Mouse (Mus musculus) CD8-positive naive resting alpha-beta T cell, adult 2 months (primary cell): ENCODE measurements around the gene B4galt5.

Experiments
- DNase-seq, 2 experiments: peaks; one replicate each; pipeline ENCODE4 v3.0.0; 2022; ENCODE audit warnings: low read depth in 2 of 2, low spot score in 2 of 2

Gene B4galt5

GRCm38 (mm10) chr2:167363272-167364045, 14.5 kb upstream of the B4galt5 start:
- no peak for DNase-seq

- DNase-seq: no peak
These were observed 9.5 kb upstream of the B4galt5 start for GRCm38 (mm10) chr2:167358499-167358898.

- no peak for DNase-seq
These were observed 7.9 kb upstream of the B4galt5 start for GRCm38 (mm10) chr2:167356885-167357284.

DNA sequence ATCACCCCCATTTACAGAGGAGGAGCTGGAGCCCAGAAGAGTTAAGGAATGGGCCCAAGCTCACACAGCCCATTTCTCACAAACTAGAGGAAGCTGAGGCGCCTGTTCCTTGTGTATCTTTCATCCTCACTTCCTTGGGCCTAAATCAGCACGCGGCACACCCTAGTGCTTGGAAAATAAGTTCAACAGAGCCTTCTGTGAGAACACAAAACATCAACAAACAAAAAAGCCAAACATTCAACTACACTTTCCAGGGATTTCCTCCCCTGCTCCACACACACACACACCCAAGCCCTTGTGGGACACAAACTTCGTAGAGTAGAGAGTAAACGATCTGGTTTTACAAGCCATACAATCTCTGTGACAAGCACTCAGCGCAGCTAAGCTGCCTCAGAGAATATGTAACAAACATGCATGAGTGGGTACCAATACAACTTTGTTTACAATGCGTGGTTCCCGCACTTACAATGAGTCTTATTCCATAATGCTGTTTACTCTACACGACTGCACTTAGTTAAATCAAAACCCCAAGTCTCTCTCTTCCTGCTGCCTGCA, 5.7 kb upstream of the B4galt5 start:
- no peak for DNase-seq

DNA sequence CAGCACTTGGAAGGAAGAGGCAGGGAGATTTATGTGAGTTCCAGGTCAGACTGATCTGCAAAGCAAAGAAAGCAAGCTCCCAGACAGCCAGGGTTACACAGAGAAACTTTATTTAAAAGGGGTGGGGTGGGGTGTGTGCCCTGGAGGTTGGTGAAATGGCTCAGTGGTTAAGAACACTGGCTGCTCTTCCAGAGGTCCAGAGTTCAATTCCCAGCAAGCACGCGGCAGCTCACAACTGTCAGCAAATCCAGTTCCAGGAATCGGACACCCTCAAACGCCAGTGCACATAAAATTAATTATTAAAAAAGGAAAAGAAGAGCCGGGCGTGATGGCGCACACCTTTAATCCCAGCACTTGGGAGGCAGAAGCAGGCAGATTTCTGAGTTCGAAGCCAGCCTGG, 5.1 kb upstream of the B4galt5 start:
- DNase-seq: no peak

DNA sequence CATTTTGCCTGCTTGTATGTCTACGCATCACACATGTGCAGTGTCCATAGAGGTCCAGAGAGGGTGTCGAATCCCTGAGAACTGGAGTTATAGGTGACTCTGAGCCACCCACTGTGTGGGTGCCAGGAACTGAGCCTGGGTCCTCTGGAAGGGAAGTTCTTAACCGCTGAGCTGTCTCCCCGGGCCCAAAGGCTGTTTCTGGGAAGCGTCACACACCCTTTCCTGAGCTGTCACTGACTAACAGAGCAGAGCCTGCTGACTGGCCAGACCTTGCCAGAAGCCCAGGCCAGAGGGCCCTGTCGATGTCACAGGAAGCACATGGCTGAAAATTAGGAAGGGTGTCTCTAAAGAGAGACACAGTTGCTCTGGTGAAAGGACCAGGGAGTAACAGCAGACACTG, 3.5 kb upstream of the B4galt5 start:
- DNase-seq: no peak

GRCm38 (mm10) chr2:167351371-167351951, 2.5 kb upstream of the B4galt5 start:
- DNase-seq: no peak

- no peak for DNase-seq
These were observed 1.2 kb upstream of the B4galt5 start for GRCm38 (mm10) chr2:167350126-167350650.

GRCm38 (mm10) chr2:167349283-167349936, 427 bp upstream of the B4galt5 start:
- DNase-seq: peak; percentile 92 to 95

GRCm38 (mm10) chr2:167347991-167348375, 1.0 kb downstream of the B4galt5 start:
- DNase-seq: no peak

DNA sequence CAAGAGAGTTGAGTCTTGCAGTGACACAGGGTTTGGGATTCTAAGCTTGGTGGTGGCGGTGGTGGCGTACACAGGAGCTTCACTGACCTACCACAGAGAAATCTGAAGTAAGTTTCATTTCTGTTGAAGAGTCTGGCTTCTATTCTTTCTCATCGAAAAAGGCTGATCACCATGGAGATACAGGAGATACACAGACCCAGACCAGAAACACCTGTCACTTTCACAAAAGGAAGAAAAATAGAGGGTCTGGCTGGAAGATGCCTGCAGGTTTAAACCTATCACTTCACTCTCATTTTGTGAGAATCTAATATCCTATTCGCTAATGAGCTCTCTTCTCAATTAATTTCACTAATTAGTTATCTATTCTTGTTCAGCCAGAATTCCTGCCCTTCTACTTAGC, 1.6 kb downstream of the B4galt5 start:
- no peak for DNase-seq

GRCm38 (mm10) chr2:167345508-167346164, 3.3 kb downstream of the B4galt5 start:
- DNase-seq: no peak

DNA sequence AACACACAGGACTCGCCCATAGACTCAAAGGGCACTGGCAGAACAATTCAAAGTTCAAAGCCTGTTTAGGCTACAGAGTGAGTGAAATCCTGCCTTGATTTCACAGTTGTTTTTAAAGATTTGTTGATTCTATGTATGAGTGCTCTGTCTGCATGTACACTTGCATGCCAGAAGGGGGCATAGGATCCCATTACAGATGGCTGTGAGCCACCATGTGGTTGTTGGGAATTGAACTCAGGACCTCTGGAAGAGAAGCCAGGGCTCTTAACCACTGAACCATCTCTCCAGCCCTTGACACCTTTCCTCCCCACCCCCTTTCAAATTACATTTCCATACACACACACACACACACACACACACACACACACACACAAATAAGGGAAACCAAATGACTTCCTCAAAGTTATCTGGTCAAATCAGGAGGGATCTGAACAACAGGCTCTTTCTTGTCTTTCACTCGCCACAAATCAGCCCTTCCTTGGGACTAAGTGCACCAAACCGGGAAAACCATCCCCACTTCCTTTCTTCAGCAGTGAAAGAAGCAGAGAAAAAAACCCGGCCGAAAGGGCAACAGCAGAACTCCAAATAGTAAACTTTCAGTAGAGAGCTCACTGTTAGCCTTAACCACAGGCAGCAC, 4.0 kb downstream of the B4galt5 start:
- no peak for DNase-seq

DNA sequence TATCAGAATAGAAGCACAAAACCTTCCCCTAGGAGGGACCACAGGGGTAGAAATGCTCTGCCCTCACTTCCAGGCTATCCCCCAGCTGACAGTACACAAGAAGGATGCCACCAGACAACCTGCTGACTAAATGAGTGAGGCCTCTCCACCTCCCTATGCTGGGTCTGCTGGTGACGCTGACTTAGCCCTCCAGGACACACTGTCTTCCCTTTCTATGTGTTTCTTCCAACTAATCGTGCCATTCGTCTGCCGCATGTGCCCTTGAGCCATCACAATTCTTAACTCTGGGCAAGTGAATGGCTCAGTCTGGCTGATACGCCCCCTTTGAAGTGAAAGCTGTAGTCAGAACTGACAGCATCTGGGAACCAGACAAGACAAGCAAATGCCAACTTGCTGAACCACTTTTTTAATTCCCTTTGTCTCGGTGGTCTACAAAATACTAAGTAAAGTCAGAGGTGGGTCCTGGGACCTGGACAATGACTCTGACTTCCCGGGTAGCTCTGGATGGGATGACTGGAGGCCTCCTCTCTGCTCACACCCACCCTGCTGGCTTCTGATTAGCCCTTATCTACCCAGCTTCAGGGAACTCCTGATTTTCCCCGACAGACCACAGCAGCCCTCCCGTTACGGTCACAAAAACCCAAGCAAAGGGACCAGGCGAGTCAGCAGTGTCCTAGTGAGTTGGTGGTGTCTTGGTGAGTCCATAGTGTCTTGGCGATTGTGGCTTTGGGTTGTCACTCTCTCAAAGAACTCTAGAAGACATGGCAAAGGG, 5.4 kb downstream of the B4galt5 start:
- no peak for DNase-seq

GRCm38 (mm10) chr2:167342876-167343275, 6.1 kb downstream of the B4galt5 start:
- no peak for DNase-seq

DNA sequence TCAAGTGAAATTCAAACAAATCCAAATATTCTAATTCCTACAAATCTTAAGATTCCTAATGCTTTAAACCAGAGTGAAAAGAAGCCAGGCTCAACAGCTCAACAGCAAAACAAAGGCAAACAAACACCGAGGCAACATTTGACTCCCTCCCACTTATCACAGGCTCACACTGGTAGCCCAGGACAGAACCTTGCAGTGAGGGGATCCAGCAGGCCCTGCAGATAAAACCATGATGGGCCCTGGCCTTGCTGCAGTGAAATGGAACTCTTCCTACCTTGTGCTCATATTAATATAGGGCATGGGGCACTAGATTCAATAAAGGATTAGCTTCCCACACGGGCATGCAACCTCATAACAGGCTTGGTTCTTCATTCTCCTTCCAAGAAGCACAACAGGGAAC, 11.4 kb downstream of the B4galt5 start:
- DNase-seq: no peak

DNA sequence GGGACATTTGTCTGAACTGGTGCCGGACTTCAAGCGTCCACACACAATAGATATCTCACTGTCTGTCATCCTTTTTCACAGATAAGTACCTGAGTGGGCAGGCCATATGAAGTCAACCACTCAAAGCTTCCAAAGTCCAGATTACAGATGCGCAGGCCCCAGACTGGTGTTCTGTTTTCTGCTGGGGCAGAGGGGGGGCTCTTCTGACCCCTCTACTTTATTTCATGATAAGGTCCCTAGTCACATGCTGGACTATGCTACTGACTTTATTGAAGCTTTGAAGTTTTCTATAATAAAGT, 11.8 kb downstream of the B4galt5 start:
- DNase-seq: no peak

DNA sequence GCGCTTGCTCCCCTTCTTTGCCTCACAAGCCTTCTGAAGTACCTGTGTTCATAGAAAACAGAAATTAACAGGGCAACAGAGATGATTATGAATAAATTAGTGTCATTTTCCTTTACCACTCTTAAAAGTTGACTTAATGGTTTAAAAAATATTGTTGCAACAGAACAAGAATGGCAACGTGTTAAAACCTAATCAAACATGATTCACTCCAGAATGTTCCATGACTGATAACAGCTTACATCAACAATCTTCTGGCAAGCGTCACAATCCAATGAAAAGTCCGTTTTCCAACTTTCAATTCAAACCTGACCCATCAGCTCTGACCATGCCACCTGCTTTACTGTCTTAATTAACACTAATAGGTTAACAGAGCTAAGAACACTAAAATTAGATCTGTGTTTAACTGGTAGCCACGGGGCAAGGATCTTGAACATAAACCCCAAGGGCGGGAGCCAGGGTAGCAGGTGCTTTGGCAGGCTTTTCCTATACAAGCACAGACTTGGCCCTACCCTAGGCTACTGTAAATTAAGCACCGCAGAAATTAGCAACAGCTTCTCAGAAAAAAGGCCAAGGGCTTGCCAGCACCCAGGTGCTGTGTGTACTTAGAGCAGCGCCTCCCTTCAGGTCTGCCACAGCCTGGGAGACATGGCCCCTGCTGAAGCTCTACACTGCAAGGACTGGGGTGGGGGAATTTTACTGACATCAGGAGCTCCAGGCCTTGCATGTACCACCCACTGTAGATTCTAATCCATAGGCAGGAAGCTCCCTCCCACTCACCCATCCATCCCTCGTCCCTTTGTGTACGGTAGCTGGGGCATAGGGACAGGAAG, 12.4 kb downstream of the B4galt5 start:
- DNase-seq: no peak

DNA sequence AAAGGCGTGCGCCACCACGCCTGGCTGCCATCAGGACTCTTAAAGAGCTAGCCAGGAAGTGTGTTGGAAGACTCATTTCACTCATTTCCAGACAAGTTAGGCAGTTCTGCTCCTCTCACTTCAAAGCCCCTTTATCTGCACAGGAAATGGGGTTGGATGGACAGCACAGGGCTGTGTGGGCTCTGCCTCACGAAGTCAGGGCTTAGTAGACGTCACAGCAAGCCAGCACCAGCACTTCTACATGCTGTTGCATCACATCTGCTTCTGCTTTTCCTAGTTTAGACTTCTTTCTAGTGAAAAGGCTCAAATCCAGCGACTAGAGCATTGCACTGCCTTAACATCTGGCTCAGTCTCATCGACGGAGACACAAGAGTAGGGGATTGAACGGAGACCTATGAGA, 13.9 kb downstream of the B4galt5 start:
- peak in 1 of 2 experiments; percentile 26 for DNase-seq
